Mouse (Mus musculus) C2C12 (cell line): Measurements from ENCODE around the gene Tbc1d1.

ENCODE experiments used
- CTCF ChIP-seq: IDR thresholded peaks from one replicate; pipeline ENCODE4 v1.5.1; 2011; ENCODE audit not compliant: control insufficient read depth, insufficient read depth, insufficient read length
- MAX ChIP-seq: IDR thresholded peaks from one replicate; pipeline ENCODE4 v1.6.1; 2011; ENCODE audit warnings: mild to moderate bottlenecking, control low read depth
- MYOD1 ChIP-seq: IDR thresholded peaks from one replicate; pipeline ENCODE4 v1.6.1; 2011; ENCODE audit warnings: low read depth; ENCODE audit not compliant: control insufficient read depth, insufficient read length
- MYOG ChIP-seq: IDR thresholded peaks from one replicate; pipeline ENCODE4 v1.6.1; 2011; ENCODE audit not compliant: control insufficient read depth, insufficient read length; ENCODE audit errors: extremely low read depth
- USF1 ChIP-seq: IDR thresholded peaks from one replicate; pipeline ENCODE4 v1.6.1; 2011; ENCODE audit warnings: low read depth, mild to moderate bottlenecking, control low read depth, moderate library complexity

DNA sequence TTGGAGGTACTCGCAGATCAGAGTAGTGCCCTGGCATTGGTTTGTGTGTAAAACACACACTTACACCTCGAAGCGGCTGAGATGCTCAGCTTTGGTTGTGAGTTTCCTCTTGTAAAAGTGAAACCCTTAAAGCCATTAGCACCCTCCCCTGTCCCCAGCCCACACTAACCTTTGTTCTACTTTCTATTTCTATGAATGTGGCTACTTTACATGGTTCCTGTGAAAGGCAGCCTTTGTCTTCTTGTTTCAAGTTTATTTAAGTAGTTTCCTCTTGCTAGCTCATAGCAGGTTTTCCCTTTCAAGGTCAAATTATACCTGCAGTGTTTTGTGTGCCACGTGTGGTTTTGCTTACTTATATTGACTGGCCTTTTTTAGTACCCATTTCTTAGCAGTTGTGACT, 141.0 kb downstream of the Tbc1d1 start:
- TF ChIP-seq CTCF (no peak), MYOG (no peak), MYOD1 (no peak), USF1 (no peak), MAX (no peak)
